Mouse (Mus musculus) embryonic facial prominence, embryonic 11.5 days (tissue): ENCODE results near the gene Gm20388. TPM values are rescaled to one million over a fixed set of nuclear protein-coding genes. Genes with fewer than 3 reads are reported as not detected.

Experiments
- ATAC-seq: fragments of 200-750 bp; cut with Nextera tagmentation; replicated peaks from 2 replicates; pipeline ENCODE4 v1.8.0; 2017; ENCODE audit warnings: low read depth; ENCODE audit not compliant: insufficient number of reproducible peaks, low FRiP score, low TSS enrichment
- DNase-seq: peaks from one replicate; pipeline ENCODE4 v3.0.0-alpha.2; 2015; ENCODE audit warnings: low spot score
- H3K27ac ChIP-seq: fragments of 300-500 bp; sonication (generic); replicated peaks from 2 replicates; pipeline ENCODE4 v1.5.1; 2014; ENCODE audit warnings: mild to moderate bottlenecking, low read depth, low read length, control low read depth
- H3K27me3 ChIP-seq: fragments of 300-500 bp; sonication (generic); 2 replicates; pipeline ENCODE4 v1.6.1; 2014; ENCODE audit warnings: mild to moderate bottlenecking, low read length, moderate library complexity, mixed read lengths; ENCODE audit not compliant: control insufficient read depth, insufficient read depth
- H3K36me3 ChIP-seq: fragments of 300-500 bp; sonication (generic); replicated peaks from 2 replicates; pipeline ENCODE4 v1.6.1; 2014; ENCODE audit warnings: low read depth, mild to moderate bottlenecking, low read length, moderate library complexity, mixed read lengths; ENCODE audit not compliant: control insufficient read depth, insufficient read depth
- H3K4me1 ChIP-seq: fragments of 300-500 bp; sonication (generic); 2 replicates; pipeline ENCODE4 v1.6.1; 2014; ENCODE audit warnings: low read length, mixed read lengths; ENCODE audit not compliant: control insufficient read depth, insufficient read depth
- H3K4me2 ChIP-seq: fragments of 300-500 bp; sonication (generic); 2 replicates; pipeline ENCODE4 v1.6.1; 2014; ENCODE audit warnings: low read depth, mild to moderate bottlenecking, control low read depth, low read length, moderate library complexity
- H3K4me3 ChIP-seq: fragments of 300-500 bp; sonication (generic); 2 replicates; pipeline ENCODE4 v1.5.1; 2014; ENCODE audit warnings: low read depth, low read length, control low read depth
- H3K9ac ChIP-seq: fragments of 300-500 bp; sonication (generic); replicated peaks from 2 replicates; pipeline ENCODE4 v1.6.1; 2014; ENCODE audit warnings: mild to moderate bottlenecking, control low read depth, low read length
- H3K9me3 ChIP-seq: fragments of 300-500 bp; sonication (generic); replicated peaks from 2 replicates; pipeline ENCODE4 v1.6.1; 2016; ENCODE audit warnings: mild to moderate bottlenecking, low read length, inconsistent platforms, mixed read lengths; ENCODE audit not compliant: control insufficient read depth
- WGBS: fragments of 180-500 bp; shearing (Covaris S2); extraction: QIAGEN DNeasy Blood & Tissue Kit; methylation state at CpG from one replicate; pipeline ENCODE4 v1.1.7; 2014; 5-methylcytosine and 5-hydroxymethylcytosine counted together
- polyA plus RNA-seq: library from polyadenylated mRNA; unstranded; fragments of >200 nt; fragmentation: Nextera tagmentation; extraction: Ambion mirVana; gene quantifications from 2 replicates; pipeline ENCODE4 v1.2.1, GENCODE M21; 2014

The Gm20388 gene
- polyA plus RNA-seq, 1 experiment from 2014 or later, result 3.1 TPM

- H3K9me3 ChIP-seq, result no peaks in the 10 kb centered on the region
- H3K4me3 ChIP-seq, result no peak overlapping the region
- no peak overlapping the region for H3K27ac ChIP-seq
- no peak overlapping the region for H3K9ac ChIP-seq
- no peak for DNase-seq
- H3K27me3 ChIP-seq, result no peaks in the 10 kb centered on the region
- H3K4me2 ChIP-seq, result no peak overlapping the region
- peaks cover 13% of the 10 kb centered on the region for H3K4me1 ChIP-seq
- WGBS, result 73% methylated on average over 9 of the region's 9 CpGs
- H3K36me3 ChIP-seq, result no peaks in the 10 kb centered on the region
- no peak for ATAC-seq
Observed at GRCm38 (mm10) chr8:122642071-122642470, 2731.4 kb downstream of the Gm20388 start.

- H3K9ac ChIP-seq, result no peak overlapping the region
- no peaks in the 10 kb centered on the region for H3K27me3 ChIP-seq
- no peak overlapping the region for H3K4me3 ChIP-seq
- no peak overlapping the region for H3K4me2 ChIP-seq
- DNase-seq, result no peak
- H3K27ac ChIP-seq, result no peak overlapping the region
- H3K36me3 ChIP-seq, result no peaks in the 10 kb centered on the region
- peaks cover 11% of the 10 kb centered on the region for H3K4me1 ChIP-seq
- 69% methylated on average over 6 of the region's 6 CpGs for WGBS
- ATAC-seq, result no peak
- H3K9me3 ChIP-seq, result no peaks in the 10 kb centered on the region
Observed at GRCm38 (mm10) chr8:122644175-122644954, 2733.7 kb downstream of the Gm20388 start.

GRCm38 (mm10) chr8:122646337-122646736, 2735.7 kb downstream of the Gm20388 start:
- DNase-seq, result no peak
- Histone ChIP-seq H3K27ac (no peak overlapping the region), H3K4me2 (no peak overlapping the region), H3K27me3 (no peaks in the 10 kb centered on the region), H3K4me1 (no peaks in the 10 kb centered on the region; the same call in 1 of the 2 replicates), H3K9me3 (no peaks in the 10 kb centered on the region), H3K4me3 (no peak overlapping the region), H3K9ac (no peak overlapping the region), H3K36me3 (no peaks in the 10 kb centered on the region)
- no peak for ATAC-seq
- WGBS, result 88% methylated on average over 16 of the region's 16 CpGs

GRCm38 (mm10) chr8:122648192-122648970, 2737.7 kb downstream of the Gm20388 start:
- DNase-seq, result peak; percentile 44
- Histone ChIP-seq H3K4me3 (no peak overlapping the region), H3K9ac (no peak overlapping the region), H3K4me1 (no peaks in the 10 kb centered on the region; the same call in none of the 2 replicates), H3K27ac (no peak overlapping the region), H3K9me3 (no peaks in the 10 kb centered on the region), H3K4me2 (no peak overlapping the region), H3K27me3 (no peaks in the 10 kb centered on the region), H3K36me3 (no peaks in the 10 kb centered on the region)
- no peak for ATAC-seq
- 34% methylated on average over 15 of the region's 15 CpGs for WGBS

- H3K36me3 ChIP-seq, result no peaks in the 10 kb centered on the region
- no peaks in the 10 kb centered on the region for H3K9me3 ChIP-seq
- H3K4me1 ChIP-seq, result no peaks in the 10 kb centered on the region; the same call in none of the 2 replicates
- no peak overlapping the region for H3K27ac ChIP-seq
- 77% methylated on average over 15 of the region's 16 CpGs for WGBS
- DNase-seq, result no peak
- no peaks in the 10 kb centered on the region for H3K27me3 ChIP-seq
- H3K9ac ChIP-seq, result no peak overlapping the region
- no peak overlapping the region for H3K4me3 ChIP-seq
- no peak overlapping the region for H3K4me2 ChIP-seq
- ATAC-seq, result 0 out of 2 replicates have a peak, but pooled peaks have one; percentile 49
Observed at GRCm38 (mm10) chr8:122651326-122651921, 2740.8 kb downstream of the Gm20388 start.

GRCm38 (mm10) chr8:122652643-122653042, 2742.0 kb downstream of the Gm20388 start:
- Histone ChIP-seq H3K27me3 (no peaks in the 10 kb centered on the region), H3K9ac (no peak overlapping the region), H3K9me3 (no peaks in the 10 kb centered on the region), H3K4me1 (no peaks in the 10 kb centered on the region; the same call in none of the 2 replicates), H3K4me3 (no peak overlapping the region), H3K36me3 (no peaks in the 10 kb centered on the region), H3K4me2 (no peak overlapping the region), H3K27ac (no peak overlapping the region)
- 64% methylated on average over 6 of the region's 6 CpGs for whole genome bisulfite sequencing
- DNase-seq (no peak), ATAC-seq (no peak)

DNA sequence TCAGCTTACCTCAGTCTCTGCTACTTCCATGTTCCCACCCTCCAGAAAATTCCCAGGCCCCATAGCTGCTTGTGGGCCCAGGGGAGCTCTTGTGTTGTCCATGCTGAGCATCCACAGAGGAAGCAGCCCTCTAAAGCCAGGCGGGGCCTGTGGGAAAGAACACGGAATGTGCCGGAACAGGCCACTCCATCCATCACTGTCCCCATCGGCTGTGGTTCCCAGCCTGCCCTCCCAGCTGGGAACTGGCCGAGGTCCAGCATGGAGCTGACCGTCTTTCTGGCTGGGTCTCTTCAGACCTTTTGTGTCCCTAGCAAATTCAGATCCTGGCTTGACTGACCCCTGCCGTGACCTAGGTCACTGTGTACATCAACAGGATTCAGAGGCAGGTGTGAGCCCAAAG, 2744.1 kb downstream of the Gm20388 start:
- H3K9me3 ChIP-seq, result no peaks in the 10 kb centered on the region
- DNase-seq, result no peak
- no peak overlapping the region for H3K4me3 ChIP-seq
- H3K4me2 ChIP-seq, result no peak overlapping the region
- ATAC-seq, result no peak
- no peaks in the 10 kb centered on the region for H3K36me3 ChIP-seq
- peaks cover 5% of the 10 kb centered on the region for H3K4me1 ChIP-seq
- WGBS, result 75% methylated on average over 7 of the region's 7 CpGs
- H3K9ac ChIP-seq, result no peak overlapping the region
- no peak overlapping the region for H3K27ac ChIP-seq
- no peaks in the 10 kb centered on the region for H3K27me3 ChIP-seq
